Mouse (Mus musculus) stomach, postnatal 0 days (tissue): ENCODE data around the gene Hk1. TPM values are rescaled to one million over a fixed set of nuclear protein-coding genes. Genes with fewer than 3 reads are reported as not detected.

Experiments used
- ATAC-seq: fragments of 200-750 bp; cut with Nextera tagmentation; 2 replicates; pipeline ENCODE4 v1.8.0; 2017; ENCODE audit not compliant: low FRiP score, low TSS enrichment
- DNase-seq: peaks from one replicate; pipeline ENCODE4 v3.0.0-alpha.2; 2016; ENCODE audit warnings: low spot score
- H3K27ac ChIP-seq: fragments of 300-500 bp; sonication (generic); replicated peaks from 2 replicates; pipeline ENCODE4 v1.5.1; 2014; ENCODE audit warnings: mild to moderate bottlenecking, control low read depth
- H3K27me3 ChIP-seq: fragments of 300-500 bp; sonication (generic); 2 replicates; pipeline ENCODE4 v1.6.1; 2014; ENCODE audit warnings: low read length; ENCODE audit not compliant: control insufficient read depth, insufficient read depth
- H3K36me3 ChIP-seq: fragments of 300-500 bp; sonication (generic); 2 replicates; pipeline ENCODE4 v1.6.1; 2014; ENCODE audit warnings: low read length, mixed read lengths; ENCODE audit not compliant: control insufficient read depth, insufficient read depth
- H3K4me1 ChIP-seq: fragments of 300-500 bp; sonication (generic); replicated peaks from 2 replicates; pipeline ENCODE4 v1.6.1; 2014; ENCODE audit warnings: antibody characterized with exemption; ENCODE audit not compliant: control insufficient read depth, insufficient read depth
- H3K4me2 ChIP-seq: fragments of 300-500 bp; sonication (generic); replicated peaks from 2 replicates; pipeline ENCODE4 v1.6.1; 2014; ENCODE audit warnings: low read depth, mild to moderate bottlenecking, control low read depth, moderate library complexity
- H3K4me3 ChIP-seq: fragments of 300-500 bp; sonication (generic); 2 replicates; pipeline ENCODE4 v1.5.1; 2014; ENCODE audit warnings: low read depth, low read length, control low read depth
- H3K9ac ChIP-seq: fragments of 300-500 bp; sonication (generic); 2 replicates; pipeline ENCODE4 v1.6.1; 2014; ENCODE audit warnings: mild to moderate bottlenecking, low read length, control low read depth, mixed read lengths
- H3K9me3 ChIP-seq: fragments of 300-500 bp; sonication (generic); 2 replicates; pipeline ENCODE4 v1.6.1; 2016; ENCODE audit warnings: low read length; ENCODE audit not compliant: control insufficient read depth
- CTCF ChIP-seq: IDR thresholded peaks from 2 replicates; pipeline ENCODE4 v1.5.1; 2016; ENCODE audit warnings: antibody characterized with exemption, low read depth, mild to moderate bottlenecking, moderate library complexity
- EP300 ChIP-seq: optimal IDR thresholded peaks from 2 replicates; pipeline ENCODE3; 2016; ENCODE audit warnings: antibody characterized with exemption
- WGBS: fragments of 180-500 bp; shearing (Covaris S2); extraction: QIAGEN DNeasy Blood & Tissue Kit; methylation state at CpG from one replicate; pipeline ENCODE4 v1.1.7; 2014; 5-methylcytosine and 5-hydroxymethylcytosine counted together
- polyA plus RNA-seq: library from polyadenylated mRNA; unstranded; fragments of >200 nt; fragmentation: Nextera tagmentation; extraction: Ambion mirVana; gene quantifications from 2 replicates; pipeline ENCODE4 v1.2.1, GENCODE M21; 2015

Hk1 gene
- polyA plus RNA-seq, 1 experiment from 2014 or later: 36.5 TPM

GRCm38 (mm10) chr10:62238688-62239087, 141.0 kb downstream of the Hk1 start:
- H3K4me3 ChIP-seq: no peak overlapping the region
- H3K27ac ChIP-seq: no peak overlapping the region
- no peak for TF ChIP-seq CTCF
- no peak for TF ChIP-seq EP300
- DNase-seq (no peak), ATAC-seq (no peak)
- WGBS: 93% methylated on average over 3 of the region's 3 CpGs
- H3K9ac ChIP-seq: no peak overlapping the region
- H3K4me2 ChIP-seq: no peak overlapping the region
- H3K27me3 ChIP-seq: no peaks in the 10 kb centered on the region
- H3K4me1 ChIP-seq: no peaks in the 10 kb centered on the region
- no peaks in the 10 kb centered on the region for H3K36me3 ChIP-seq
- no peaks in the 10 kb centered on the region for H3K9me3 ChIP-seq

GRCm38 (mm10) chr10:62237205-62237604, 142.5 kb downstream of the Hk1 start:
- Histone ChIP-seq H3K4me1 (no peaks in the 10 kb centered on the region), H3K27ac (no peak overlapping the region), H3K27me3 (no peaks in the 10 kb centered on the region), H3K4me2 (no peak overlapping the region), H3K4me3 (no peak overlapping the region), H3K9ac (no peak overlapping the region), H3K36me3 (no peaks in the 10 kb centered on the region), H3K9me3 (no peaks in the 10 kb centered on the region)
- WGBS: 73% methylated on average over 10 of the region's 10 CpGs
- DNase-seq (no peak), ATAC-seq (no peak)
- TF ChIP-seq EP300 (no peak), CTCF (no peak)

DNA sequence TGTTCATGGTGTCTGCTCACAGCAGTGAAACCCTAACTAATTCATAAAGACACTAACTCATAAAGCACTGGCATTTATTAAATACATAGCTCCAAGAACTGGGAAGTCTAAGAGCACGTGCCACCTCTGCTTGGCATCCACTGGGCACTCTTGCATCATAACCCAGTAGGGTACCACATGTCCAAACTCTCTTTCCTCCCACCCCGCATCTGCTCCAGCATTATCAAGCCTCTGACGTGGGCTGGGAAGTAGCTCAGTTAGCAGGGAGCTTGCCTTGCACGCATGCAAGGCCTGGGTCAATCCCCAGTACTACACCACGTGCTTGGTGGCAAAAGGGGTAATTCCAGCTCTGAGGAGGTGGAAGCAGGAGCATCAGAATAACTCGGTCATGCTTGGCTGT, 143.5 kb downstream of the Hk1 start:
- H3K9me3 ChIP-seq: no peaks in the 10 kb centered on the region
- H3K36me3 ChIP-seq: no peaks in the 10 kb centered on the region
- H3K4me3 ChIP-seq: no peak overlapping the region
- H3K4me2 ChIP-seq: no peak overlapping the region
- WGBS: 90% methylated on average over 6 of the region's 6 CpGs
- TF ChIP-seq CTCF: no peak
- TF ChIP-seq EP300: no peak
- no peak for DNase-seq
- H3K27ac ChIP-seq: no peak overlapping the region
- H3K9ac ChIP-seq: no peak overlapping the region
- no peaks in the 10 kb centered on the region for H3K27me3 ChIP-seq
- H3K4me1 ChIP-seq: no peaks in the 10 kb centered on the region
- ATAC-seq: no peak

- WGBS: 77% methylated on average over 3 of the region's 3 CpGs
- Histone ChIP-seq H3K4me1 (no peaks in the 10 kb centered on the region), H3K4me2 (no peak overlapping the region), H3K9me3 (no peaks in the 10 kb centered on the region), H3K27ac (no peak overlapping the region), H3K9ac (no peak overlapping the region), H3K27me3 (no peaks in the 10 kb centered on the region), H3K36me3 (no peaks in the 10 kb centered on the region), H3K4me3 (no peak overlapping the region)
- TF ChIP-seq EP300: no peak
- no peak for TF ChIP-seq CTCF
- DNase-seq (no peak), ATAC-seq (no peak)
Measured at GRCm38 (mm10) chr10:62231811-62232210, 147.9 kb downstream of the Hk1 start.

GRCm38 (mm10) chr10:62231395-62231732, 148.3 kb downstream of the Hk1 start:
- H3K9ac ChIP-seq: no peak overlapping the region; the same call in 1 of the 2 replicates
- WGBS: 4% methylated on average over 13 of the region's 13 CpGs

GRCm38 (mm10) chr10:62230708-62231394, 148.9 kb downstream of the Hk1 start, which contains the start of gene Tspan15:
Tspan15 (minus strand) TSS chr10:62231251.
- Histone ChIP-seq H3K36me3 (no peaks in the 10 kb centered on the region), H3K9me3 (no peaks in the 10 kb centered on the region), H3K4me3 (peak within 1 kb of the TSS; percentile 71), H3K27ac (peak within 1 kb of the TSS; percentile 73), H3K27me3 (no peaks in the 10 kb centered on the region), H3K9ac (peak within 1 kb of the TSS; percentile 76), H3K4me2 (peak within 1 kb of the TSS; percentile 78), H3K4me1 (no peaks in the 10 kb centered on the region)
- DNase-seq: peak; percentile 98
- TF ChIP-seq EP300: no peak
- no peak for TF ChIP-seq CTCF
- WGBS: 1% methylated on average over 47 of the region's 59 CpGs
- peak; percentile 95 for ATAC-seq

More at GRCm38 (mm10) chr10:62231395-62231732, 148.3 kb downstream of the Hk1 start:
- H3K27me3 ChIP-seq: no peaks in the 10 kb centered on the region
- peak overlapping the region; percentile 71 for H3K4me3 ChIP-seq
- TF ChIP-seq EP300: no peak
- TF ChIP-seq CTCF: no peak
- no peaks in the 10 kb centered on the region for H3K9me3 ChIP-seq
- DNase-seq (no peak), ATAC-seq (no peak)
- H3K4me1 ChIP-seq: no peaks in the 10 kb centered on the region
- H3K27ac ChIP-seq: no peak overlapping the region
- peak overlapping the region; percentile 78 for H3K4me2 ChIP-seq
- H3K36me3 ChIP-seq: no peaks in the 10 kb centered on the region
